Mouse (Mus musculus) left cerebral cortex, postnatal 25 days (tissue): ENCODE measurements around the gene Gsx1. TPM values are rescaled to one million over a fixed set of nuclear protein-coding genes. Genes with fewer than 3 reads are reported as not detected.

Experiments
- DNase-seq, 2 experiments: peaks; one replicate each; pipeline ENCODE4 v3.0.0; 2022; ENCODE audit warnings: low spot score in 2 of 2, mixed read lengths in 1 of 2
- intact Hi-C: fragments of 180-260 bp; cut with DNase I; formaldehyde crosslinking; loops from one replicate; pipeline ENCODE4 v1.15.1; 2025
- total RNA-seq, 2 experiments: library from RNA; stranded (reverse); gene quantifications; 2 replicates each; pipeline ENCODE4 v1.2.3; 2021

The Gsx1 gene
- total RNA-seq, 2 experiments from 2014 or later, result 0.48 to 0.60 TPM

DNA sequence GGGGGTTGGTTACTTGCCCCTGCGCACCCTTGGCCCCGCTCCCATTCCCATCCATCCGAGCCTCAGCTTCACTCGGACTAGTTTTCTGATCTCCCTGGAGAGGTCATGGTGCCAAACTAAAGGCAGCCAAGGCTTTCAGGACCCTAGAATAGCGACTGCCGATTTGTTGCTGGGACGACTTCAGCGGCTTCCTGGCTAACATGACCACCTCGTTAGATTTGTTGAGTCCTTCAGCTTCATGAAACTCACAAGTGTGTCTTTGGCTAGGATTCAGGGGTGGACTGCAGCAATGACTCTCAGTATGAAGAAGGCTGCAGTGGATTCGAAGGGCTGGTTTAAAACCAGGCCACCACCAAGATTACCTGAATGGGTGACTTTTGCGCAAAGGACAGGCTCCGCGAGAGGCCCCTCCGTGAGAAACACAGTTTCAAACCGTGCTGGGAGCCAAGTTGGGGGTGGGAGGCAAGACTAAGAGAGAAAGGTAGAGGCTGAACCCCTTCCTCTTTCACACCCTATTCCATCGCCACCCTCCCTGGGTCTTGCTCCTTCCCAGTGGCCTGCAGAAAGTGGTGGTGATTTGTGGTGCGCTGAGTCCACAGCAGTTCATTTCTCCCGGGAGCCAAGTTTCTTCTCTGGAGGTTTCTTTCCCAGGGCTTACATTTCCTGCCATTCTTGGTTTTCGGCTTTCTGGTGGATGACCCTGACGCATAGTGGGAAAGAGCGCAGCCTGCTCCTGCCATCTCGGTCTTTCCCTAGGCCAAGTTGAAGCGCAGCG, 3.5 kb downstream of the Gsx1 start:
- intact Hi-C loops, result loop anchor here (2.0 to 5.0 kb wide), 2 partner anchors 107 to 530 kb away; no protein-coding TSS in a partner anchor
- DNase-seq, result no peak

- intact Hi-C loops, result loop anchor here (5.0 kb wide), 1 partner anchor 530 kb away; no protein-coding TSS in a partner anchor
These were observed 4.1 kb downstream of the Gsx1 start for GRCm38 (mm10) chr5:147192576-147192960.

DNA sequence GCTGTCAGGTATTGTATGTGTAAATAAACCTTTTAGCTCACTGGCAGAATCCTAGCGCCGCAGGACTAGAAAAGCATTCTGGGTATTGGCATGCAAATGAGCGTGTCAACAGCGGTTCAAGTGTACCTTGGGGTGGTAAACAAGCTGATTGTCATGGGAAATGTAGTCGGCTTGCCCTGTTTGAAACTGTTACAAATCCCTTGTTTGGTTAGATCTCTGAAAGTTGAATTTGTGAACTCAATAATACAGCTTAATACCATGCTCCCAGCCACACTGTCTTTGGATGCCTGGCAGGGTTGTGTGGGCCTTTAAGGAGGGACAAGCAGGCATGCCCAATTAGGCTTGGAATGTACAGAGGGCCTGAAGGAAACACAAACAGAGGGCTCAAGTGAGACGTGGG, 16.4 kb downstream of the Gsx1 start:
- no peak for DNase-seq
- intact Hi-C loops, result no loop called here

More at GRCm38 (mm10) chr5:147192576-147192960, 4.1 kb downstream of the Gsx1 start:
- no peak for DNase-seq

GRCm38 (mm10) chr5:147207852-147208251, 19.4 kb downstream of the Gsx1 start:
- no peak for DNase-seq
- intact Hi-C loops, result no loop called here

DNA sequence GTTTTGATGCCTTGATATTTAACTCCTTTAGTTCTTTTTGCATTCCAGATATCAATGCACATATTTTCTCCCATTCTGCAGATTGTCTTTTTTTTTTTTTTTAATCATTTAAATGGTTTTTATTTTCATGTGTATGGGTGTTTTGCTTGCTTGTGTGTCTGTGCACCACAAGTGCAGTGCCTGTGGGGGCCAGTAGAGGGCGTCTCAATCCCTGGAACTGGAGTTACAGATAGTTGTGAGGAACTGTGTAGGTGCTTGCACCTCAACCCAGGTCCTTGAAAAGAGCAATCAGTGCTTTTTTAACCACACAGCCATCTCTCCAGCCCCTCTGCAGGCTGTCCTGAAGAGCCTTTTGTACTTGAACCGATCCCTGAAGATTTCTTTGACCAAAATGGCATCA, 20.0 kb downstream of the Gsx1 start:
- no peak for DNase-seq
- intact Hi-C loops, result no loop called here

DNA sequence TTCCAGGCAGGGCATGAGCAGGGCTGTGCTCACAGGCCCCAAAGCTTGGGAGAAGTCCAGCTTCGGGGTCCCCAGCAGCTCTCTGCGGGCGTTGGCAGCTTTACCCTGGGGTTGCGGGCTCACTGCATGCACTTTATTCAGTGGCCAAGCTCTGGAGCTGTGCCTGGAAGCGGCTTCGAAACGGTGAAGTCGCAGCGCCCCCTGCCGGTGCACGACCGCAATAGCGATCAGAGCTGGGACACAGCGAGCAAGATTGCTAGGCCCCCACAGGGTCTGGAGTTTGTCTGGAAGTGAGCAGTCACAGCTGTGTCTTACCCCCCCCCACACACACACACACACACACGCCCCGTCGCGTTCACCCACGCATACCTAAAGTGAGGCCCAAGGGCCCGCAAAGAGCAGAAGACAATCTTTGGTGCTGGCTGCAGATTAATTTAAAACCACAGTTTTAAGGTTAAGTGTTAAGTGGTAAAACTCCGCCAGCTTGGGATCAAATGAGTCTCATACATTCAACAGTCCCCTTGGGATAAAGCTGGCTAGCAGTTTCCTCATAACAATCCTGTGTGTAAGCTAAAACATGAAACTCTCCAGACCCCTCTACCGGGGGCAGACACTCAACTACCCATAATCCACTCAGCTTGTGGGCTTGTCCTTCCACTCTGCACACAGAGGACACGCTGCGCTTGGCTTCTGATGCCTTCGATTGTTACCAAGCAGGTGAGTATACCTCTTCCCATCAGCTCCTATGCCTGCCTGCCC, 39.0 kb downstream of the Gsx1 start:
- peak; percentile 72 to 77 for DNase-seq
- intact Hi-C loops, result loop anchor here (1.0 to 5.0 kb wide), 4 partner anchors 90 to 315 kb away; no protein-coding TSS in a partner anchor

GRCm38 (mm10) chr5:147235406-147236309, 47.2 kb downstream of the Gsx1 start:
- no peak for DNase-seq
- intact Hi-C loops, result no loop called here

Other genes with a start within 250 kb of the Gsx1 start
- 10 to 100 TPM; 25.3 to 25.4 TPM for gene Gtf3a, start 240.0 kb upstream of the Gsx1 start, total RNA-seq
- gene Mtif3, start 224.9 kb upstream of the Gsx1 start, total RNA-seq, result 10 to 100 TPM; 20.6 to 20.8 TPM
- gene Lnx2, start 112.1 kb upstream of the Gsx1 start, total RNA-seq, result 1 to 10 TPM; 5.1 to 6.3 TPM
- gene Polr1d, start 111.6 kb upstream of the Gsx1 start, total RNA-seq, result 10 to 100 TPM; 72.0 to 72.9 TPM
- gene Pdx1, start 81.3 kb downstream of the Gsx1 start, total RNA-seq, result not detected
- not detected for gene Cdx2, start 118.6 kb downstream of the Gsx1 start, total RNA-seq
- not detected for gene Urad, start 133.7 kb downstream of the Gsx1 start, total RNA-seq
- 1 to 10 TPM; 4.7 to 5.3 TPM for gene Flt3, start 211.8 kb downstream of the Gsx1 start, total RNA-seq
- 10 to 100 TPM; 78.8 to 84.1 TPM for gene Pan3, start 241.5 kb downstream of the Gsx1 start, total RNA-seq